Mouse (Mus musculus) kidney, adult 8-10 months (tissue): ENCODE data around the gene Ces2a.

Experiments
- DNase-seq, 2 experiments: peaks; one replicate each; pipeline ENCODE4 v3.0.0; 2022

Gene Ces2a

DNA sequence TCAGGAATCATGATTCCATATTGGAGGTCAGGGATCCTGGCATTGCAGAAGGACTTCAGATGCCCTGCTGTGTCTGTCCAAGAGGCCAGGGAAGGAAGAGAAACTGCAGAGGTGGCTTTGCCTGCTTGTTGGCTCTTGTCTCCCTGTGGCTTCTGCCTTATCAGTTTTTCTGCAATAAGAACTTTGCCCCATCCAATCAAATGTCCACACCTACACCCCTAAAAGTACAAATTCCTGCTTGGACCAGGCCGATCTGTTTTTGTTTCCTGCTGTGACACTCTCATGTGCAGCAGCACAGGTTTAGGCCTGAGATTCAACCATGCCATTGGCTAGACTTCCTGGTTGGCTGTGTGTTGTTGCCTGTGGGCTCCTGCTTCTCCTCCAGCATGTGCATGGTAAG lies at the start of gene Ces2a:
Gene Ces2a (plus strand): TSS at position 251 of the 400 bp plus-strand sequence.
- no peak for DNase-seq

DNA sequence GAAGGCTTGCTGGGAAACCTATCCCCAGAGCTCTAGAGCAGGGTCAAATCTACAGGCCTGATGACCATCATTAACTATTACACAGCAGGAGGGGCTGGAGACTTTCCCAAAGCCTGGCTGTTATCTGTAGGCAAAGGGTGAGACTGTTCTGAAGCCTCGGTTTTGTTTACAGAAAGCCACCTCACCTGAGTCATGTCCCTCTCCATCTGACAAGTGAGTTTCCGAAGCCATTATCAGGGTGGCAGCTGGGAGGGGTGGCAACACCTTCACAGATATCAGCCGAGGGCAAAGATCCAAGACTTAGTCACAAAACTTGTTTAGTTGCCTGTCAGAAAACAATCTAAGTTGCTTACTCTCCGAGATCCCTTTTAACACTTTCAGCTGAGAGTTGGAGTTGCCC lies 45.4 kb upstream of the Ces2a start:
- no peak for DNase-seq

DNA sequence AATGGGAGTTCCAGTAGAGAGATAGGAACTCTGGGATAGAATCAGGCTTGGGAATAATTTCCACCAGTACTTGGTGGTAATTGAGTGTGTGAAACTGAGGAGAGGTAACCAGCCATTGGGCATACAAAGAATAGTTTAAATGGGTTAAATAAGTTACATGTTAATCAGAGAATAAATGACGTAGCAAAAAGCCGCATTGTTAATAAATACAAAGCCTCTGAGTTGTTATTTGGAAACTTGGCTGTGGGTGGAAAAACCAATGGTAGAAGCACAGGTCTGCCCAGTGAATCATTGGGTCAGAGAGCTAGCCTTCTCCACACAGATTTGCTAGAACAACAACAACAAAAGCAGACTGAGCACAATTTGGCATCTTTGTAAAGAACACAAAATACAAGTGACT lies 35.2 kb upstream of the Ces2a start:
- no peak for DNase-seq

DNA sequence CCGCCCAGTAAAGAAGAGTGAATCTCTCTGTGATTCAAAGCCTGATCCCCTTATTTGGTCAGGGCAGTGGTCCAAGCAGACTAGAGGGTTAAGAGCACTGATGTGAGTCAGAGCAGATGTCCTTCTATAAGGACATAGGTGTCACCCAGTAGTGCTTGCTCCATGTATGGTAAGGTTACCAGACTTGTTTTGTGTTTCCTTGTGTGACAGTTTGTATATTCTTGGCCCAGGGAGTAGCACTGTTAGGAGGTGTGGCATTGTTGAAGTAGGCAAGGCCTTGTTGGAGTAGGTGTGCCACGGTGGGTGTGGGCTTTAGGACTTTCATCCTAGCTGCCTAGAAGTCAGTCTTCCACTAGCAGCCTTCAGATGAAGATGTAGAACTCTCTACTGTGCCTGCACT lies 31.9 kb upstream of the Ces2a start:
- no peak for DNase-seq

GRCm38 (mm10) chr8:104721166-104721565 lies 12.6 kb upstream of the Ces2a start:
- no peak for DNase-seq

- peak; percentile 31 to 61 for DNase-seq
Measured at GRCm38 (mm10) chr8:104731451-104731850, 2.4 kb upstream of the Ces2a start.

GRCm38 (mm10) chr8:104731969-104732368 lies 1.8 kb upstream of the Ces2a start:
- peak in 1 of 2 experiments; percentile 11 for DNase-seq

DNA sequence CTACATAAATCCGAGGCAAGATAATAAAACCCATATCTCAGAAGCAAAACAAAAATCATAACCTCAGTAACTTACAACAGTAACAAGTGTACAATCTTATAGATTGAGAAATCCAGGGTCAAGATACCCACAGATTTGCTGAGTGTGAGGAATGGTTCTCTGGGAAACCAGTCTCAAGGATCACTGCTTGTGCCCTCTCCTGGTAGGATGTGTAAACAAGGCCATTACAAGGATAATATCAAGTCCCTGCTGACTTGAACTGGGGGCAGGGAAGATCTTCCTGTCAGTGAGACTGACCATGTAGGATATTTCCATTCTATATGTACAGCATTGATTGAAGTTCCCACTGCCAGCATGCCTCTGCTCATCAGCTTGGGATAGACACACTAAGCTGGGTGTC lies 8.2 kb downstream of the Ces2a start:
- DNase-seq, result peak; percentile 7 to 13

DNA sequence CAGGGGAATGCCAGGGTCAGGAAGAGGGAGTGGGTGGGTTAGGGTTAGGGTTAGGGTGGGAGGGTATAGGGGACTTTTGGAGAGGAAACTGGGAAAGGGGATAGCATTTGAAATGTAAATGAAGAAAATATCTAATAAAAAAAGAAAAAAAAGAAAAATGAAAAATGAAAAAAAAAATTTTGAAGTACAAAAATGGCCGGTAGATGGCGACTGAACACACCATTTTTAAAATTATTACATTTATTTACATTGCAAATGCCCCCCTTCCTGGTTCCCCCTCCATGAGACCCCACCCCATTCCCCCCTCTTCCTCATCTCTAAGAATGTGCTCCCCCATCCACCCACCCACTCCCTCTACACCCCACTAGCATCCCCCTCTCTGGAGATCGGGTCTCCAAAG lies 9.6 kb downstream of the Ces2a start:
- DNase-seq, result no peak

- DNase-seq, result no peak
Measured at GRCm38 (mm10) chr8:104752818-104753217, 19.0 kb downstream of the Ces2a start.

GRCm38 (mm10) chr8:104757621-104758020 lies 23.8 kb downstream of the Ces2a start:
- no peak for DNase-seq

DNA sequence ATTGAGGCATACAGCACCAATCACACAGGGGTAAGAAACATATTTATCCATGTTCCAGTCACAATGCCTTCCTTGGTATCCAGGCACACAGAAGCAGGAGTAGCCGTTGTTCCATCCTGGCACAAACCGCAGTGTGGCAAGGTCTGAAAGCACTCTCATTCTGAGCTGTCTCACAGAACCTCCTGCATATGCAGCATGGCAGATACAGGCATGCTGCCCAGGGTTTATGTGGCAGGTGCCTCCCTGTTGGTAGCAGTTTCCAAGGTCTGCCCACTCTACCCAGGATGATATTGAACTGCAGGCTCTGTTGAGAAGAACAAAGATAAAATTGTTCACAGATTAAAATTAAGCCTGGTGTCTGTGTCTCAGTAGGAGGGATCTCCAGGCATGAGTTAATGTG lies 24.4 kb downstream of the Ces2a start:
- DNase-seq, result no peak

GRCm38 (mm10) chr8:104761126-104761525 lies 27.3 kb downstream of the Ces2a start:
- DNase-seq, result no peak

- no peak for DNase-seq
Measured at GRCm38 (mm10) chr8:104766485-104766884, 32.7 kb downstream of the Ces2a start.

- no peak for DNase-seq
Measured at GRCm38 (mm10) chr8:104770365-104770764, 36.6 kb downstream of the Ces2a start.

- DNase-seq, result no peak
Measured at GRCm38 (mm10) chr8:104787049-104787448, 53.2 kb downstream of the Ces2a start.

- no peak for DNase-seq
Measured at GRCm38 (mm10) chr8:104788929-104789328, 55.1 kb downstream of the Ces2a start.

GRCm38 (mm10) chr8:104789886-104790680 lies 56.3 kb downstream of the Ces2a start:
- peak; percentile 19 to 26 for DNase-seq
